14 mouse cellular contexts compared by ENCODE assay signal in genomic region chr16:57366941-57367694, GRCm38 (mm10). TPM values are rescaled to one million over a fixed set of nuclear protein-coding genes. Genes with fewer than 3 reads are reported as not detected.
A peak's percentile ranks its signal among the peaks of the same experiment; 100 is the strongest.
DNase-seq lines count a peak whose midpoint lies in the region; ATAC-seq and TF ChIP-seq lines count a peak whose summit lies in the region.
"Had no signal": no experiment of that assay in that cellular context is flagged by ENCODE, and none has a peak within 500 bp of the region (broad histone marks: within the 10 kb centered on the region; RNA-seq: fewer than 3 reads in every experiment).

No protein-coding gene starts in this region.

- no peaks in the 10 kb centered on the region for H3K9me3 ChIP-seq in liver, embryonic 12.5 days (replicated peaks)
- H3K9me3 ChIP-seq in stomach, embryonic 14.5 days (ENCODE audit: control insufficient read depth, low read depth, low read length), result no peaks in the 10 kb centered on the region
- no peaks in the 10 kb centered on the region for H3K9me3 ChIP-seq in hindbrain, embryonic 11.5 days (ENCODE audit: control insufficient read depth, low read length)
- H3K9me3 ChIP-seq: forebrain, embryonic 13.5 days; hindbrain, embryonic 12.5 days; liver, embryonic 13.5 days had no signal

- H3K79me2 ChIP-seq in liver, adult 2 months (ENCODE audit: control insufficient read depth, insufficient read depth, low read length), result no peaks in the 10 kb centered on the region

- H3K27me3 ChIP-seq in liver, adult 2 months (ENCODE audit: control insufficient read depth, insufficient read depth, low read length), result no peaks in the 10 kb centered on the region
- no peaks in the 10 kb centered on the region for H3K27me3 ChIP-seq in liver, embryonic 12.5 days (replicated peaks)
- no peaks in the 10 kb centered on the region for H3K27me3 ChIP-seq in stomach, embryonic 14.5 days (ENCODE audit: control insufficient read depth, insufficient read depth, low read length)
- H3K27me3 ChIP-seq in hindbrain, embryonic 11.5 days (ENCODE audit: control insufficient read depth, insufficient read depth, low read length), result no peaks in the 10 kb centered on the region
- H3K27me3 ChIP-seq: forebrain, embryonic 13.5 days; hindbrain, embryonic 12.5 days; liver, embryonic 13.5 days had no signal

- no peak overlapping the region for H3K9ac ChIP-seq in liver, adult 2 months (ENCODE audit: low read depth, low read length)
- H3K9ac ChIP-seq in liver, embryonic 12.5 days, result no peak overlapping the region
- no peak overlapping the region for H3K9ac ChIP-seq in stomach, embryonic 14.5 days (replicated peaks; ENCODE audit: low read depth, low read length)
- no peak overlapping the region for H3K9ac ChIP-seq in hindbrain, embryonic 11.5 days (ENCODE audit: low read depth, low read length)
- H3K9ac ChIP-seq: forebrain, embryonic 13.5 days; hindbrain, embryonic 12.5 days; liver, embryonic 13.5 days had no signal

- no peak for TF ChIP-seq CTCF in liver, adult 2 months (IDR thresholded peaks at IDR 0.05; ENCODE audit: low read depth, low read length)
- no peak for TF ChIP-seq CTCF in embryonic fibroblast, embryonic 13.5 days (IDR thresholded peaks at IDR 0.05; ENCODE audit: borderline replicate concordance, insufficient read depth, low read length)
- TF ChIP-seq CTCF in layer of hippocampus, adult 2 months (conservative IDR thresholded peaks at IDR 0.05), result no peak

- ATAC-seq in liver, embryonic 12.5 days, result no peak
- no peak; the same call in 1 of the 2 replicates for ATAC-seq in stomach, embryonic 14.5 days (ENCODE audit: insufficient number of reproducible peaks, insufficient read depth, low FRiP score, low read depth)
- no peak for ATAC-seq in hindbrain, embryonic 11.5 days (ENCODE audit: low FRiP score)
- ATAC-seq: forebrain, embryonic 13.5 days had no signal

- no peaks in the 10 kb centered on the region for H3K36me3 ChIP-seq in liver, adult 2 months (ENCODE audit: control insufficient read depth, insufficient read depth, low read length)
- no peaks in the 10 kb centered on the region for H3K36me3 ChIP-seq in liver, embryonic 12.5 days
- H3K36me3 ChIP-seq in stomach, embryonic 14.5 days (ENCODE audit: control insufficient read depth, insufficient read depth, low read length), result no peaks in the 10 kb centered on the region
- H3K36me3 ChIP-seq in hindbrain, embryonic 11.5 days (ENCODE audit: control insufficient read depth, insufficient read depth, low read length), result no peaks in the 10 kb centered on the region
- H3K36me3 ChIP-seq: hindbrain, embryonic 12.5 days; liver, embryonic 13.5 days had no signal

- no peak overlapping the region for H3K4me3 ChIP-seq in liver, adult 2 months (ENCODE audit: insufficient read depth, low read depth, low read length)
- no peak overlapping the region for H3K4me3 ChIP-seq in liver, embryonic 12.5 days
- no peak overlapping the region for H3K4me3 ChIP-seq in embryonic fibroblast, embryonic 13.5 days (ENCODE audit: insufficient read depth, low read length)
- H3K4me3 ChIP-seq in stomach, embryonic 14.5 days (ENCODE audit: low read depth, low read length), result no peak overlapping the region
- H3K4me3 ChIP-seq in layer of hippocampus, adult 2 months, result no peak overlapping the region
- no peak overlapping the region for H3K4me3 ChIP-seq in hindbrain, embryonic 11.5 days (ENCODE audit: low read depth, low read length)
- H3K4me3 ChIP-seq: forebrain, embryonic 13.5 days; hindbrain, embryonic 12.5 days; liver, embryonic 13.5 days had no signal

- H3K27ac ChIP-seq in liver, adult 2 months (replicated peaks; ENCODE audit: insufficient read depth, low read depth, low read length), result no peak overlapping the region
- no peak overlapping the region for H3K27ac ChIP-seq in liver, embryonic 12.5 days
- H3K27ac ChIP-seq in embryonic fibroblast, embryonic 13.5 days (ENCODE audit: insufficient read depth, low read length), result peak overlapping the region; percentile 43
- H3K27ac ChIP-seq in stomach, embryonic 14.5 days (ENCODE audit: low read length), result peak overlapping the region; percentile 72; the same call in 1 of the 2 replicates
- no peak overlapping the region for H3K27ac ChIP-seq in layer of hippocampus, adult 2 months
- H3K27ac ChIP-seq in hindbrain, embryonic 11.5 days (ENCODE audit: low read depth, low read length), result no peak overlapping the region
- H3K27ac ChIP-seq: forebrain, embryonic 13.5 days; hindbrain, embryonic 12.5 days; liver, embryonic 13.5 days; macrophage had no signal

- whole genome bisulfite sequencing in liver, adult 2 months, result 76% methylated on average over 18 of the region's 18 CpGs
- 65% methylated on average over 18 of the region's 18 CpGs for WGBS in liver, embryonic 12.5 days (ENCODE audit: insufficient replicate concordance)
- WGBS in stomach, embryonic 14.5 days, result 36% methylated on average over 18 of the region's 18 CpGs
- 65% methylated on average over 18 of the region's 18 CpGs for WGBS in hindbrain, embryonic 11.5 days

- no peak for TF ChIP-seq POLR2A in liver, adult 2 months (IDR thresholded peaks at IDR 0.05; ENCODE audit: extremely low read depth, insufficient read depth, low read length)
- TF ChIP-seq POLR2A in embryonic fibroblast, embryonic 13.5 days (IDR thresholded peaks at IDR 0.05; ENCODE audit: low read depth, low read length), result no peak

- DNase-seq in liver, adult 2 months (ENCODE audit: extremely low read depth, low read depth, low spot score), result peak; percentile 14
- peak; percentile 34 for DNase-seq in embryo, embryonic 11.5 days (ENCODE audit: low read depth, low spot score)
- no peak for DNase-seq in layer of hippocampus, adult 2 months (ENCODE audit: low spot score in 2 of 2)
- no peak for DNase-seq in hindbrain, embryonic 11.5 days (ENCODE audit: low spot score)
- DNase-seq: cerebellum, postnatal 36 days; kidney, postnatal 10 days; liver, embryonic 13.5 days; right cerebral cortex, postnatal 25 days had no signal

- H3K4me2 ChIP-seq in liver, embryonic 12.5 days, result no peak overlapping the region
- 0 out of 2 replicates have a peak overlapping the region, but pooled peaks have one; percentile 8 for H3K4me2 ChIP-seq in stomach, embryonic 14.5 days (replicated peaks; ENCODE audit: low read depth, low read length)
- no peak overlapping the region for H3K4me2 ChIP-seq in hindbrain, embryonic 11.5 days (replicated peaks; ENCODE audit: low read depth, low read length)
- H3K4me2 ChIP-seq: forebrain, embryonic 13.5 days; hindbrain, embryonic 12.5 days; liver, embryonic 13.5 days had no signal

- H3K4me1 ChIP-seq in liver, adult 2 months (ENCODE audit: control insufficient read depth, insufficient read depth, low read length), result no peaks in the 10 kb centered on the region
- 0 out of 2 replicates have a peak, but pooled peaks cover 3% of the 10 kb centered on the region for H3K4me1 ChIP-seq in liver, embryonic 12.5 days
- peaks cover 7% of the 10 kb centered on the region for H3K4me1 ChIP-seq in embryonic fibroblast, embryonic 13.5 days (ENCODE audit: control insufficient read depth, insufficient read depth, low read length)
- H3K4me1 ChIP-seq in stomach, embryonic 14.5 days (ENCODE audit: control insufficient read depth, insufficient read depth, low read length), result peaks cover 11% of the 10 kb centered on the region
- H3K4me1 ChIP-seq in hindbrain, embryonic 11.5 days (replicated peaks; ENCODE audit: control insufficient read depth, insufficient read depth, low read length), result no peaks in the 10 kb centered on the region
- H3K4me1 ChIP-seq: liver, embryonic 13.5 days had no signal

RNA-seq across cellular contexts. Expression of gene Filip1l, which starts 14.2 kb away (rescaled TPM):
- total RNA-seq in liver, adult 2 months (2014; rRNA removed), result 2.5 and 2.9 TPM in 2 replicates
- 0.41 and 0.82 TPM in 2 replicates for polyA plus RNA-seq in liver, adult 2 months (2012; rRNA removed)
- 3.8 and 4.3 TPM in 2 replicates for polyA plus RNA-seq in liver, embryonic 12.5 days (2016; fragmentation: Nextera tagmentation; extraction: Ambion mirVana)
- 138 and 223 TPM in 2 replicates for polyA plus RNA-seq in embryonic fibroblast, embryonic 13.5 days (2011; ENCODE audit: insufficient read length, low read depth, missing spikeins)
- 54.7 and 54.8 TPM in 2 replicates for polyA plus RNA-seq in stomach, embryonic 14.5 days (2014; fragmentation: Nextera tagmentation; extraction: Ambion mirVana)
- 1 to 10 TPM; 3.2 to 4.0 TPM for total RNA-seq in layer of hippocampus, adult 2 months (2021)
- polyA plus RNA-seq in hindbrain, embryonic 11.5 days (2014; fragmentation: Nextera tagmentation; extraction: Ambion mirVana), result 9.7 and 11.8 TPM in 2 replicates

Comparison
In these comparisons a context has a peak if more than half of its experiments do, and no peak if none do; other contexts are left out.
1. DNase-seq: peak in liver, adult 2 months (single experiment) and embryo, embryonic 11.5 days (single experiment); none in layer of hippocampus, adult 2 months (0 of 2) and hindbrain, embryonic 11.5 days (single experiment).
2. H3K27ac ChIP-seq: peak in embryonic fibroblast, embryonic 13.5 days (single experiment) and stomach, embryonic 14.5 days (single experiment); none in liver, adult 2 months (single experiment), liver, embryonic 12.5 days (single experiment), layer of hippocampus, adult 2 months (single experiment) and hindbrain, embryonic 11.5 days (single experiment).